Mouse (Mus musculus): ENCODE measurements around the gene Tfeb.

DNA sequence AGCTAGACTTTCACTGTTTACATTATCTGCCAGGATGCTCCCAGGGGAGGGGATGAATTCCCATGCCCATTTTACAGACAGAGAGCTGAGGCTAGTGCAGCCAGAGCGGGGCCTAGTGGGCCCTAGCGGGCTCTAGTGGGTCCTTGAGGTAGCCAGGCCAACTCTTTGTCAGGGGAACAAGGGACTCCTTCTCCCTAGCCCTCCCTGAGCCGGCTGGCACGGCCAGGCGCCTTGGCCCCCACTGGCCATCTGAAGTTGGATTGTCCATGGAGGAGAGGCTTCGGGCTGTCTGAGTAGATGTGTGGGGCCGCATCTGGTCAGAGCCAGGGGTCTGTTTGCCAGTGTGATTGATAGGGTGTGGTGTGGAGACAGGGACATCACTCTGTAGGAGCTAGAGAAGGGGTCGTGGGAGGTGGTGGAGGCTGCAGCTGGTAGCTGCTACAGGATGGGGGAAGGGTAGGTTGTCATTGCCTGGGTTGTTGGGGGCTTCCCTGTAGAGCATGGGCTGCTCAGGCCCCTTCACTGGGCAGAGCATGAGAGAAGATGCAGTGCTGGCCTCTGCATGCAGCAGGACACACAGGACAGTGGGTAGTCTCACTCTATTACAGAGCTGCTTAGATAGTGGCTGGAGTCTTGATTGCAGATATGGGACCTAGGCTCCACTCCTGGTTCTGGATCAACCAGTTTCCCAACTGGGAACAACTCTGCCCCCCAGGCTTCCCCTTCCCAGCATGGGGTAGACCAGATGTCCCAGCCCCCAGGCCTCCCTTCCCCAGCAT is 46.8 kb downstream of the Tfeb start:
- no peak for TF ChIP-seq CTCF (IDR thresholded peaks at IDR 0.05)
- TF ChIP-seq EP300 (IDR thresholded peaks at IDR 0.05): no peak

All from lung, postnatal 0 days (tissue).